Mouse (Mus musculus) T-helper 2 cell (primary cell): ENCODE results near the gene Sipa1l2.

Experiments used
- in situ Hi-C: fragments of 300-600 bp; cut with MboI, MseI; formaldehyde crosslinking; loops from one replicate; pipeline ENCODE4 v1.15.1; 2025; ENCODE audit warnings: high pct_unique_total_duplicates

The Sipa1l2 gene

DNA sequence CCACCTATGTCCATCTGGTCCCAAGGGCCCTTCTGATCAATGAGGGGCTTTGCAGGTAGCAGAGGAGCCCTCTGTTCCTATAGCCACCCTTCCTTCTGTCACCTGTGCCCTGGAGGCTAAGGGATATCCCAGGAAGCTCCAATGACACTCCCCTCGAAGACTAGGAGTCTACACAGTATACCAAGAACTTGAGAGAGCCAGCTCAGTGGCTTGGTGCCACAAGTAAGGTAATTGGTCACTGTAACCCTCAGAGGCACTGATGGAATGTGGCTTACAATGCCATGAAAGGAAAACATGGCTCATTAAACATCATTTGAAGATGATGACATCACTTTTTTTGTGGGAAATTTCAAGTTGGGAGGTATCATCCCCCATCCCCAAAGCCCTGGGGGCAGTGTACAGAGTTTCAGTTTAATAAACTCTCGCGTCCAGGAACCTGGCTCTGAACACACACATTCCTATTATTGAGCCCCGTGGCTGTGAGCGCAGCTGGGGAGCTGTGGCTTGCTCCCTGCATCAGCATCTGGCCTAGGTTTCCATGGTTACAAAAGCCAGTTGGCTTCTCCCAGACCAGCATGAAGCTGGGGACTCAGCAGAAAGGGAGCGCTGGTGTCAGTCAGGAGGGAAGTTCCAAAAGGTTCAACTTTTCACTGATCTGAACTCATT, 104.3 kb downstream of the Sipa1l2 start:
- in situ Hi-C loops = no loop called here

DNA sequence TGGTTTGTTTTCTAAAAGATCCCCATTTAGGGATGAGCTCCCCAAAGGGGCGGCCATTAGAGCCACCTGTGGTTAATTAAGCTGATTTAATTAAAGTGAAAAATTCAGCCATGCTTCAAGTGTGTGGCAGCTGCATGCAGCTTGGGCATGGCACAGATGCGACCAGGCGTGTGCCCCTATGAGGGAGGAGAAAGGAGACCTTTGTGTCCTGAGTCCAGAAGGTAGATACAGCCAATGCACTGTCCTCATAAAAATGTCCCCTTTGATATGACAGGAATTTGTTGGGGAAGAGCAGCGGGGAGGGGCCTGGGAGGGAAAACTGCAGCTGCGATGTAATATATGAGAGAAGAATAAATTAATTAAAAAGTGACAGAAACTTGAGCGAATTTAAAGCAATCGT, 106.7 kb downstream of the Sipa1l2 start:
- in situ Hi-C loops = no loop called here

DNA sequence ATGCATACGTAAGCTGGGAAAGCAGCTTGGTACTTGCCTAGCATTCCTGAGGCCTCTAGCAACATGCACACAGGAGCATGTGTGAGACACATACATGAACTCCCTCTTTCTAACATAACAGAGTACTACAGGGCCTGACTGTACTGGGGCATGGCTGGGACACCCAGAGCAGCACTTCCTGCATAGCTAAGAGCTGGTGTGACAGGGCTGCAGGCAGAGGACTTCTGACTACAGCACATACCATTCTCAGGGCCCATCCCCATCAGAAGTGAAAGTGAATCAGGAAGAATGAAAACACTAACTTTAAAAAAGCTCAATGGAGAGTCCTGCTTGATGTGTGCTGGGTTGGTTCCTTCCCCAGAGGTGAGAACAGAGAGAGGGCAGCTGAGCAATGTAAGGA, 108.1 kb downstream of the Sipa1l2 start:
- in situ Hi-C loops = no loop called here

DNA sequence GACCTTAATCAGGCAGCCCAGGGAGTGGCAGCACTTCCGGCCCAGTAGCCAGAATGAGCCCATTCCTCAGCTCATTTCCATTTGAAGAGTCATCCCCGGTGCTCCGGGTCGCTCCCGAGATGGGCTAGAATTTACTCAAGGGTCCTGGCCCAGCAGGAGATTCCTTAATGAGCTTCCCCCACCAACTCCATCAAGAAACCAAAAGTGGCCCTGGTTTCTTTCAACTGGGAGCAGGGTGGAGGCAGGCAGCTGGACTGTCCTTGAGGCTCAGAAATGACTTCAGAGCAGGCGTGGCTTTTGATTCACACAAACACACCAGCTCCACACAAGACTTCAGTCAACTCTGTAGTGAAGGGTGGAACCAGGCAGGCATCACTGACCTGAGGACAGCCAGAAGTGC, 109.0 kb downstream of the Sipa1l2 start:
- in situ Hi-C loops = no loop called here

DNA sequence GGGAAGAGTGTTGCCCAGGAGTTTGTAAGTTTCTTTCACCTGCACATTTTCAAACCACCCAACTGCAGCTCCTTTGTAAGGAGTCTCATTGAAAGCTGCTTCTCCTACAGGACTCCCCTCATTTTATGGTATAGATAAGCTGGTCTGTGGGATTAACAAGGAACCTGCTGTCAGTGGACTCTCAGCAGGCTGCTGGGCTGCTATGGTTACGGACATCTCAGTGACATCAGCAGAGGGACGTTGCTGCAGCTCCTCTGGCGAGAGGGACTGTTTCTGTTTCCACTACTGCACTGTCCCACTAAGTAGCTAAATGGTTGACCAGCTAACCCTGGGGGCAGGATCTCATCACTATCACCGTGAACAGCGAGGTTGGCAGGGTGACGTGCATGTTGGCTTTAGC, 120.6 kb downstream of the Sipa1l2 start:
- in situ Hi-C loops = no loop called here

DNA sequence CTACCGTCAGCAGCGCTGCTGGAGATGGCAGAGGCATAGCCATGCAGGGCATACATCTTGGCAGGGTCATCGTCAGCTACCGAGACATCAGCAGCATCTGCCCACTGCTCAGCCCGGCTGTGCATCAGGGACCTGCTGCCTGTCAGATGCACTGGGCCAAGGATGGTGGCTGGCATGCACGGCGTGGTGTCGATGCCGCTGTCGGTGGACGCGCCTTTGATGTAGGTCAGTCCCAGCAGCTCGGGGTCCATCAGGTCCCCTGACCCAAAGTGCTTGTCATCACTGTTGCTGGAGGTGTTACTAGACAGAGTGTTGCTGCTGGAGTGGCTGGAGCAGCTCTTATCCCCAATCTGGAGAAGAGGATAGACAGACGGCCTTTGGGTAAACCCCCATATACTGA, 122.1 kb downstream of the Sipa1l2 start:
- in situ Hi-C loops = no loop called here

DNA sequence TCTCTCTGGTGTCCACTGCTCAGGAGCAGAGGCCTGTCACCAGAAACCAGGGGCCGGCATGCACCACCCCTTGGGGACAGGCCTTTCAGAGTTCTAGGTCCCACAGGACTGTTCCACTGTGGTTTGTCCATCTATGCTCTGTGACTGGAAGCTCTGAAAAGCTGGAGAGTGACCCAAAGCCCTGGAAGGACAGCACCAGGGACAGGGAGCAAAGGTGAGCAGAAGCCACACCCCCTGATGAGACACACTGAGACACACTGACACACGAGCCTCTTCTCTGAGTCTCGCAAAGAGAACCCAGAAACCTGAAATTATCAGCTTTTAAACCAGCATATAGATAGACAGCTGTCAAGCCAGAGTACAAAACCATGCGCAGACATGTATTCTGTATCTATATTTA, 123.4 kb downstream of the Sipa1l2 start:
- in situ Hi-C loops = no loop called here

DNA sequence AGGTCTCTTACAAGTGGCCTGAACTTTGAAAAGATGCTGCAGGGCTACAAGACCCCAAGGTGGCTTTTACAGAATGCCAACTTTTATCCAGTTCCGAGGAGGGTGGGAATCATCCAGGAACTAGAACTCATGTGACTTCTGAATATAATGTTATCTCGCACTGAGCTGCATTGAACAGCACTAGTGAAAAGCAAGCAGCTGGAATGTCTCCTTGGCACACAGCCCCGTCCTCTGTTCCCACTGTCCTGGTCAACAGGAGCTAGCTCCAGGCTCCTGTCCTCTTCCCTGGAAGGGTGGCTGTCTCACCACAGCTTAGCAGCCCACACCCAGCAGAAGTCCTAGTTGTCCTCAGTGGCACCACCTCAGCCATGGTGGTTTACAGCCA, 124.4 kb downstream of the Sipa1l2 start:
- in situ Hi-C loops = no loop called here

DNA sequence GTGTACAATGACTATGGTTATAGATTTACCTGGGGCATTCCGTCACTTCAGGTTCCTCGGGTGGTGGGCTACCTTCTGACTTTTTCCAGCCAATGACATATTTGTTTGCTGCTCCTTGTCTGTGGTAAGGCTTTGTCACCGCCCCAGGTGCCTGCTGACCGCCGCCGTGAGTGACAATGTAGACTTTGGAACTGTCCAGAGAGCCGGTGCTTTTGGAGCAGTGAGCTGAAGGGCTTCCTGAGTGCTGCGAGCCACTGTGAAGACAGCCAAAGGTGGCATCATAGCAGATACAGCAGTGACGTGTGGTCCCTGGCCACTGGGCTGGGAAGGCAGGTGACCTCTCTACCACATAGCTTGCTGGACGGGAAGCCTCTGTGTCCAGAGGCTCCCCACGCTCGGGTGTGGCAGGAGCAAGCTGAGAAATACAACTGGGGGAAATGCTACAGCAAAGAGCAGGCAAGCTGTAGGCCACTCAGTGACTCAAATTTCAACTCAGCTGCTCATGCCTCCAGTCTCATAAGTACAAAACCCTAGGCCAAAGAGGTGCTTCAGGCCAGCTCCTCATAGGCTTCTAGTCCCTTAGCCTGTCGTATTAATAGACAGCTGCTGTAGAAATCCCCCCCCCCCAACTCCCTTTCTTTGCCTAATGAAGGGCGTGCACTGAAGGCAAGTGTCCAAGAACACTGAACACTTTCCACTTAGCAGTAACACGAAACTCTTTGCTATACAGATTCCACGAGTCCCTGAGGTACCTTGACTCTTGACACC, 125.0 kb downstream of the Sipa1l2 start:
- in situ Hi-C loops = no loop called here

DNA sequence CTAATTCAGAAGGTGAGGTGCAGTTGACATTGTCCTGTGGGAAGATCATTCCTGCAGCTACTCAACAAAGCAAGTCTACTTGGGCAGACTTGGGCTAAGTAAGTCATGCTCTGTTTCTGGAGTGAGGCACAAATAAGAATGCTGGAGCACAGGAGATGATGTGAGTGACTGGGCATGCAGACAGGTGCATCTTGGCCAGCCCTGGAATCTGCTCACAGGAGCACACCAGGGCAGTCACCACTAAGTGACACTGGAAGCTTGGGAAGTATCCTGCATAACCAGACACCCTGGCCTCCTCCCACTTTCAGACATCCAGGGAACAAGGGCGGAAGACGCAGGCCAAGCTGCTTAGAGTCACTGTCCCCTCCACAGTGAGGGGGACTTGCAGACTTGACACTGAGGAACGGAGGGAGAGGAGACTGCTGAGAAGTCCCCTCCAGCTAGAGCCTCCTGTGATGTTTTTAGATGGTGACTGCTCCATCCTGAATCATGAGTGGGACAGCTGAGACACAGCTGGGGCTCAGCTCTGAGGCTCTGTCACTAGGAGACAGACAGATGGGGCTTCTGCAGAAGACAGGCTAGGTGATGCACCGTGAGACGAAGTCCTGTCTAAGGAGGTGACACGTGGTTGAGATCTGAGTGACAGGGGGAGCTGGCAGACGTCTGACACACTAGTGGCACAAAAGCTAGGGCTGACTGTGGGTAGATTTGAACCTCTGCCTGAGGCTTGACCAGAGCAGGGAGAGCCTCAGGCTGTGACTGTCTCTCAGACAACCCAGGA, 134.1 kb downstream of the Sipa1l2 start:
- in situ Hi-C loops = no loop called here

DNA sequence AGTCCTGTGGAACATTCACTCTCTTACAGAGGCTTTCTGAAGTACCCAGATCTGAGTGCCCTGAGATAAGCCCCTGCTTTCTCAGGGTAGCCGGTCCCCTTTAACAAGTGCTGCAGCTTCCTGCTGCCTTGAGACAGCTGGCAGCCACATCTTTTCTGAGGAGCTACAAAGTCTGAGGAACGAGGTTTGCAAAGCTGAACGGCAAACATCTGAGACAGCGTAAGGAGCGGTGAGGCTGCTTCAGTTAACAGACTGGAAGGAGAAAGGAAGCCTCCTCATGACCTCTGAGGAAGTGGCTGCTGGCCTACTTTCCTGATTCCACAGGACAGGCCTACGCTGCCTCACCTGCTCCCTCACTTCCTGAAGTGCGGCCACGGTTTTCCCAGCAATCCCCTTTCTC, 135.5 kb downstream of the Sipa1l2 start:
- in situ Hi-C loops = no loop called here

DNA sequence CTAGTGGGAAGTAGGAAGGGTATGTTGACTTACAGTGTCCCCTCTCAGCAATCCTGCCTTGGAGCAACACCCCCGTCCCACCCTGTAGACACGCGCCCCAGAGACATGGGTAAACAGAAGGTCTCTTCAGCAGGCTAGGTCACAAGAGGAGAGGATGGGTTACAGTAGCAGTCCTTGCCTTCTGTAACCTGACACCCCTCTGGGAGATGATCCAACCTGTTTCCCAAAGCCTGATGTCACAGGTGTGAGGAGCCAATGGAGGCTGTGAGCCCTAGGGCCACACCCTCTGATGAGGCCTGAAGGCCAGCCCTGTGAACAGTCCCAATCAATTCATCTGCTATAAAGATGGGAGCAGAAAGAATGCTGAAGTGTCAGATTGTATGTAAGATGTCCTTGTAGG, 138.3 kb downstream of the Sipa1l2 start:
- in situ Hi-C loops = no loop called here

DNA sequence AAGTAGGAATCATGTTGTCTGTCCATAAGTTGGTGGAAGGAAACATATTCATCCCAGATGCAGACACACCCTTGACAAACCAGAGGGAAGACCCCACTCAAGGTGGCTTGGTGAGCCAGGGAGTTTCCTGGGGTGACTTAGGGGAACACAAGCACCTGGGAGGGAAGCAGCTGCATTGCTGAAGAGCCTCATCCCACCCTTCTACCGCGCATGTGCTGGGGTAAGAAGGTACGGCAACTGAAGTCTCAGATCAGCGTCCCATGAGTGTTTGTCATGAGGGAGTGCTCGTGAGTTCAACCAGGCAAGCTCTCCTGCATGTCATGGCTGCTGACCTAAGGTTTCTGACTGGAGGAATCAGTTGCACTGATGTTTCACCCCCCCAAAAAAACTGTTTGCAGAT, 138.8 kb downstream of the Sipa1l2 start:
- in situ Hi-C loops = no loop called here

DNA sequence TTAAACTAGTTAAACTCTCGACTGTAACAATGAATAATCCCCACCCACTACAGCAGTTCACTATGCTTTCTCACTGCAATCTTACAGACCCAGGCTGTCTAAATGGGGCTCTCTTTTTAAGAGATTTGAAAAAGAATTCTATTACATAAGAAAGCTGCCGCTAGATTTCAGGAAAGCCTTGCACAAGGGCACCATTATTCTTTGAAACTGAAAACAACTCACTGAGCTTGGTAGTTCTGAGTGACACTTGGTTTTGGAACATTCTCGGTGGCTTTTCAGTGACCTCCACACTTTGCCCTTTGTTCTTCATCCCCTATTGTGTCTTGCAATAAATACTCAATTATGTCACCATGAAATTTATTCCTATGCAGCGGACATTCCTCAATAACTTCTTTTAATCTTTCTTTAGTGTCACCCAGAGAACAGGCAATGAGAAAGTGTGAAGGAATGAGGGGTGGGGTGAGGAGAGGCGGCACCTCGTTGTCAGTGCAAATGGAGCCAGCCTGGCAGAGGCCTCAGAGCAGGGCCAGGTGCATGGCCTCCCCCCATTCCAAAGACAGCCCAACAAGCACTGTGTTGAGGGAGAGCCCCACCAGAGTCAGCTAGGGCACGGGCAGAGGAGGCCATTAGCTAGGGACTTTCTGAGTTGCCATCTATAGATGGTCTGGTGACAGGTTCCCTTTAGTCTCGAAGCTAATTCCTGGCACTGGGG, 140.5 kb downstream of the Sipa1l2 start:
- in situ Hi-C loops = no loop called here

DNA sequence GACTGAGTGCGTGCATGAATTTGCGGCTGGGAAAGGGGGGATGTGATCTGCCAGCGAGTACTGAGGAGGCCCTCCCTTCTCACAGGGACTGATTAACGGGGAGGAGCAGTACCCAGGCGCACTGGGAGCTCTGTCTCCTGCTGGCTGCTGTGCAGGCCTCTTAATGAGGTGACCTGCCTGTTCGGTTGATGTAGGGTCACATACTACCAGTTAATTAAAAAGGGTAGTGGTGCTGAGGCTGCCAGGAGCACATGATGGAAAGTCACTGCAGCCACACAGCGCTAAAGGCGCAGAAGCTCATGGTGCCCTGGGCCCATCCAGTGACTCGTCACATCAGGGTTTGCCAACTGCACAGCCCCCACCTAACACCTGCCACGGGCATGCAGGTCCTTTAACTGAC, 145.7 kb downstream of the Sipa1l2 start:
- in situ Hi-C loops = loop anchor here (25.0 kb wide), 1 partner anchor 1237 kb away; no protein-coding TSS in a partner anchor

DNA sequence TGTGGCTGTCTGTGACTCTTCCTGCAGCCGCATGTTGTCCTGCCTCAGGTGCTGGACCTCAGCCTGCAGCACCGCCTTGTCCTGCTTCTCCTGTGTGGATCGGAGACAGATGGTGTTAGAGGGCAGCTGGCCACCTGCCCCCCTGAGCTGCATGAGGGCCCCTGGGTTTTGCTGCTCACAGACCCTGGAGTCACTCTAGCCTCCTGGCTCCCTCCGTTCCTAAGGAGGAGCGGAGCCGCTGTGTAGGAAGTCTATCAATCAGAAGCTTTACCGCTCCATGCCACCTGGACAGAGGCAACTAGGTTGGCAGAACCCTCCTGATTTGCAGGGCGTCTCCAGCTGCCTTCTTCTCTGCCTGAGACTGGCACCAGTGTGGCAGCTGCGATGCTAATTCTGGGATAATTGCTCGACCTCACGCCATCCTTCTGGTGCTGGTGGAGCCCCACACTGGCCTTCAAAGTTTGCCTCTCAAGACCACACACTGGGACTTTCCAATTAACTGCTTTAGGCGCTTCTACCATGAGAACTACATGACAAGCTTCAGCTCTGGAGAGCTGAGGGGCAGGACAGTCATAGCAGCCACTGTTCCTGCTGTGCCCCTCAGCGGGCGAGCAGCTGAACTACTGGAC, 150.3 kb downstream of the Sipa1l2 start:
- in situ Hi-C loops = loop anchor here (25.0 kb wide), 1 partner anchor 1232 kb away; no protein-coding TSS in a partner anchor

DNA sequence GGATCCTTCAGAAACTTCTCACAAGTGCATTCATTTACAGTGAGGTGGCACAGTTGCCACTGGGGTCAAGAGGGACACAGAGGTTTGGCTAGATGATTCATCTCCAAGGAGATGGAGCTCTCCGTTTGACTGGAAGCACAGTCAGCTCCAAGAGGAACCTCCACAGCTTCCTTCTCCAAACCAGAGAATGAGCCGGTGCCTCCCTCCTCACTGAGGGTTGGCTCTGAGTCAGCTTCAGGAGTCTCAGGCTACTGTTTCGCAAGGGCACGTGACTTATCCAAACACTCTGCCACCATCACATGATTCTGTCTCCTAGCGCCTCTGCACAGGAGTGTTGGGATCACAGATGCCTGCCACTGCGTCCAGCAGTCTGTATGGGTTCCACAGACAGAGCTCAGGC, 153.5 kb downstream of the Sipa1l2 start:
- in situ Hi-C loops = loop anchor here (25.0 kb wide), 1 partner anchor 1229 kb away; no protein-coding TSS in a partner anchor

DNA sequence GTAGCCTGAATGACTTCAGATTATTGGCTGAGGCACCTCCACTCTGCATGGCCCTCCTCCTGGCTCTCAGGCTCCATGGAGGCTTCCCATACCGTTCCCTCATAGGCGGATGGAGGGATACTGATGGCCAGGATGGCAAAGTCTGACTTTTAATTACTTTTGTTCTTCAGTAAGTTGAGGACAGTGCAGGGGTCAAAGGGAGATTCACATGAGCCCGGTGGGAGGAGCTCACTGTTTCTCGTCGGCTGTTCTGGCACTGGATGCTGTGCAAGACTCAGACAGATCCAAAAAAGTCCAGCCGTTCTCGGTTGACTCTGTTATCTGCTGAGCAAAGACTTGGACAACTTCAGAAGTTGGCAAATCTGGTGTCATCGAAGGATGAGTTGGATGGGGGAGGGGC, 155.0 kb downstream of the Sipa1l2 start:
- in situ Hi-C loops = loop anchor here (25.0 kb wide), 1 partner anchor 1227 kb away; no protein-coding TSS in a partner anchor

DNA sequence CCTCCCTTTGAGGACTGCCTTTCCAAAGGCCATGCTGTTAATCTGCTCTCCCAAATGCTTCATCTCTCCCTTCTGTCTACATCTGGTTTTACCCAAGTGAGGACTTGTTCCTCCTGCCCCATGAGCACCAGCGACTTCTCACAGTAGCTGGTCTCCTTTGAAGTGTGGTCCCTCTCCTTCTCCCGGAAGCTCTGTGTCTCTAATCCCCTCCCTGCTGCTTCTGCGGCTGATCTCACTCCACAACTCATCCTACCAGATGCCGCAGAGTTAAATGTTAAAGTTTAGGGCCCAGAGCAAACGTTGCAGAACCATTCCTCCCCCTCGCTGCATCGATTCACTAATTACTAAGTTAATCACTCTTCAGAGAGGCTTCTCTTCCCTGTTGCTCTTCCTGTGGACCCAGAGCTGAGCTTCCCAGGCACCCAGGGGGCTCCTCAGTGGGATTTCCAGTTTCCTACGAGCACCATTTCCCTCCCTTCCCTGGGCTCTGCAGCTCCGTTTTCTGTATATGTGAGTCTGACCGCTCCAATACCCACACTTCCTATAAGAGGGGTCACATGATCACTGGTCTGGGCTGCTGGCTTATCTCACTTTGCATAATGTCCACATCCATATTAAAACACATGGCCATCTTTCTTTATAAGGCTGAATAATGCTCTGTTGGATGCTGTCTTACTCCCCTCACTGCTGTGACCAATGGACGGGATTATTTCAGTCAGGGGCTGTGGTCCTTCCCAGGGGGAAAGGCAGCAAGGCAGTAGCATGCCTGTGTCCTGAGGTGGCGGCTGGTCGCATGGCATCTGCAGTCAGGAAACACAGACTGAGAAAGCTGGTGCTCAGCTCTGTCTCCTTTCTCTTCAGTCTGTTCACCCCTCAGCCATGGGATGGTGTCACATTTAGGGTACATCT, 156.4 kb downstream of the Sipa1l2 start:
- in situ Hi-C loops = loop anchor here (25.0 kb wide), 1 partner anchor 1226 kb away; no protein-coding TSS in a partner anchor

DNA sequence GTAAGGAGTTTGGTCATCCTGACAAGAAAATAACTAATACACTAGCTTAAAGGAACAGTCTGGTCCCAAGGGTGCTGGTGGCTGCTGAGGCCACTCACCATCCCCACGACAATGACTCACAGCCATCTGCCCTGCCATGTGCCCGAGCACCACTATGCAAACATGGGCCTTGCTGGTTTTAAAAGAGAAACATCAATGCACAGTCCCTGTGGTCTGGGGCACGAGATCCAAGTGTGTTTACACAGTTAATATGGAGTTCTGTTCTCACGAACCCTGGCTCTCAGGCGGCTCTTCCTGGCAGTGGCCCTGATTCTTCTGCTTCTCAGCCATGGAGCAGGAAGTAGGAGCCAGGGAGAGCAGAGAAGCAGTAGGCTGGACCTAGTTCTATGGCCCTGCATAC, 159.0 kb downstream of the Sipa1l2 start:
- in situ Hi-C loops = loop anchor here (25.0 kb wide), 1 partner anchor 1223 kb away; no protein-coding TSS in a partner anchor
